Mouse (Mus musculus): ENCODE data around the gene Nfkbib. TPM values are rescaled to one million over a fixed set of nuclear protein-coding genes. Genes with fewer than 3 reads are reported as not detected.

The Nfkbib gene
- polyA plus RNA-seq, 1 experiment = 34.0 TPM

DNA sequence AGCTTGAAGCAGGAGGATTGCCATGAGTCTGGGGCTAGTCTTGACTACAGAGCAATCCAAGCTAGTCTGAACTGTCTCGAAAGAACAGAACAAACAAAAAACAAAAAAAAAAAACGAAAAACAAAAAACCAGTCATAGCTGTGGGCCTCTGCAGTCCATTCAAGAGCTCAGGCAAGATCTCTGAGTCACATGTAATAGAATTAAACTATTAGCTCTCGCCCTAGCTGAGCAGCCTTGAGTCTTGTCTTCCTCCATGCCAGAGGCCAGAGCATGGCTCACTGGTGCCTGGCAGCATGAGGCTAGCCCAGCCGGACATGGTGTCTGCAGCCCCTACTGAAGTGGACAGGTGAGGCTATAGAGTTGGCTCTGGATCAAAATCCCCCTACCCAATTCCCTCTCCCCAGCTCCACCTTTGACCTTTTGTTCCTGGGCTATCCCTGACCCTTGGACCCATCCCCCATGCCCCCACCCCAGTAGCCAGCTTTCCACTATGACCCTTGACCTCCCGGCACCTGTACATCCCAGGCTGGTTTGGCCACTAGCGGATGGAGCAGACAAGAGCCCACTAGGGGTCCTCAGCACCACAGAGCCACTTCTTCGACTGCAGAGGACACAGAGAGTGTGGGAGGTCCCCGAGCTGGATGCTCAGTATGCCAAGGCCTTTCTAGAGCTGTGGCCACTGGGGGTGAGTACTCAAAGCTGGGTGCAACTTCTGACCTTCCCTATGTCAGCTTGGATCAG is 22.9 kb upstream of the Nfkbib start:
- Histone ChIP-seq H3K27ac (ENCODE audit: insufficient read depth, low read length) (no peak overlapping the region), H3K4me3 (ENCODE audit: insufficient read depth, low read length) (no peak overlapping the region), H3K4me1 (ENCODE audit: control insufficient read depth, insufficient read depth, low read length) (no peaks in the 10 kb centered on the region)
- TF ChIP-seq CTCF (IDR thresholded peaks at IDR 0.05; ENCODE audit: extremely low read depth, insufficient read depth, low read length) (no peak), POLR2A (IDR thresholded peaks at IDR 0.05; ENCODE audit: extremely low read depth, insufficient read depth, low read length) (0 out of 2 replicates have a peak, but pooled peaks have one; percentile 14)

DNA sequence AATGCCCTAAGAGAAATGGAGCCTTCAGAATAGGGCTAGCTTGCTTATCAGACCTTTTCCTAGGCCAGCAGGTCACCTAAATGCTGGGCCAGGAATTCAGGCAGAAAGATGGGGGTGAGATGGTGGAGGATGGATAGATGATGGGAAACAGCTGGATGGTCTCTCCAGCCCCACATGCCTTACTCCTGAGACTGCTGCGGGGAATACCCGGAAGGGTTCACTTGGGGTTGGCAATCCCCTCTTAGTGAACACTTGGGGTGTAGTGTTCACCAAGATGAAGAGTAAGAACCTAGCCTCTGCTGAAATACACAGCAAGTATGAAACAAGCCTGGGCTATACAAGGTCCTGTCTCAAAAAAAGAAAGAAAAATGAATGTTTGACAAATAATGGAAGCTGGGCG is 21.9 kb upstream of the Nfkbib start:
- Histone ChIP-seq H3K4me1 (ENCODE audit: control insufficient read depth, insufficient read depth, low read length) (no peaks in the 10 kb centered on the region), H3K27ac (ENCODE audit: insufficient read depth, low read length) (no peak overlapping the region), H3K4me3 (ENCODE audit: insufficient read depth, low read length) (no peak overlapping the region)
- TF ChIP-seq POLR2A (IDR thresholded peaks at IDR 0.05; ENCODE audit: extremely low read depth, insufficient read depth, low read length) (no peak), CTCF (IDR thresholded peaks at IDR 0.05; ENCODE audit: extremely low read depth, insufficient read depth, low read length) (no peak)

DNA sequence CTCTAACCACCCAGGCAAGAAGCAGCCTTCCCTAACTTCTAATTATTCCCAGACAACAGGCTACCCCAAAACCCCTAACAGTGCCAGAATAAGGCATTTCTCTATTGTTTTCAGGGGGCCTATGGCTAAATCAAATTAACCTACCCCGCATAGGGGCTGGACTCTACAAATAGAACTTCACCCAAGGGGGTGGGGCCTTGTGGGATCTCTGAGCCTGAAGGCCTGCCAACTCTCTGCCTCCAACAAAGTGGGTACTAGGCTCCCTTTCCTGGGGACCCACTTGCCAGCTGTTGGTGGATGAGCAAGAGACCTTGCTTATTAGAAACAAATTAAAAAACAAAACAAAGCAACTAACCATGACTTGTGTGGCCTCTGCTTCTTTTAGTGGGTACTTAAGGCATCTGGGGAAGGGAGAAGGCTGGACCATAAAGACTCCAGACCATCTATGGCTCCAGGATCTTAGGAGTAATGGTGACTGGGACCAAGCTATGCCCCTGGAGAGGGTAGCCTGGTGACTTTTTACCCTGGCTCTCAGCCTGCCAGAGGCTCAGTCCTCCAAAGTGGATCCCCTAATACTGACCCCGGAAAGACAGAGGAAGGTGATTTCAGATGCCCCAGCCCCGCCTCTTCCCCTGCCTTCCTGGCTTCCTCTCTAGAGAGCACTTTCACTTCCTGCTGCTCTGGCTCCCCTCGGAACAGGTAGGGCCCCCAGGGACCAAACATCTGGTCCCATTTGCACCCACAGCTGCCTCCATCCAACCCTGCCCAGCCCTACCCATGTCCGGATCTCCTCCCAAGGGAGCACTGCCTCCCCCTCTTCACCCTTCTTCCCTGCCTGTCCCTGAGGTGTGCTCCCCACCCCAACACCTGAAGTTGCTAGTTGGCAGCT is 21.2 kb upstream of the Nfkbib start, which contains the start of gene Rinl:
TSS of gene Rinl (plus strand) at position 663 of the 889 bp plus-strand sequence.
- Histone ChIP-seq H3K27ac (ENCODE audit: insufficient read depth, low read length) (no peak within 1 kb of the TSS), H3K4me1 (ENCODE audit: control insufficient read depth, insufficient read depth, low read length) (no peaks in the 10 kb centered on the region), H3K4me3 (ENCODE audit: insufficient read depth, low read length) (no peak within 1 kb of the TSS)
- TF ChIP-seq CTCF (IDR thresholded peaks at IDR 0.05; ENCODE audit: extremely low read depth, insufficient read depth, low read length) (no peak), POLR2A (IDR thresholded peaks at IDR 0.05; ENCODE audit: extremely low read depth, insufficient read depth, low read length) (no peak)

- Histone ChIP-seq H3K27ac (ENCODE audit: insufficient read depth, low read length) (no peak overlapping the region), H3K4me1 (ENCODE audit: control insufficient read depth, insufficient read depth, low read length) (no peaks in the 10 kb centered on the region), H3K4me3 (ENCODE audit: insufficient read depth, low read length) (no peak overlapping the region)
- TF ChIP-seq CTCF (IDR thresholded peaks at IDR 0.05; ENCODE audit: extremely low read depth, insufficient read depth, low read length) (no peak), POLR2A (IDR thresholded peaks at IDR 0.05; ENCODE audit: extremely low read depth, insufficient read depth, low read length) (no peak)
These were observed 20.6 kb upstream of the Nfkbib start for GRCm38 (mm10) chr7:28787884-28788283.

- Histone ChIP-seq H3K4me1 (ENCODE audit: control insufficient read depth, insufficient read depth, low read length) (peaks cover 6% of the 10 kb centered on the region; the same call in 1 of the 2 replicates), H3K27ac (ENCODE audit: insufficient read depth, low read length) (no peak overlapping the region)
- TF ChIP-seq CTCF (IDR thresholded peaks at IDR 0.05; ENCODE audit: extremely low read depth, insufficient read depth, low read length) (no peak), POLR2A (IDR thresholded peaks at IDR 0.05; ENCODE audit: extremely low read depth, insufficient read depth, low read length) (no peak)
These were observed 17.8 kb upstream of the Nfkbib start for GRCm38 (mm10) chr7:28785161-28785560.

DNA sequence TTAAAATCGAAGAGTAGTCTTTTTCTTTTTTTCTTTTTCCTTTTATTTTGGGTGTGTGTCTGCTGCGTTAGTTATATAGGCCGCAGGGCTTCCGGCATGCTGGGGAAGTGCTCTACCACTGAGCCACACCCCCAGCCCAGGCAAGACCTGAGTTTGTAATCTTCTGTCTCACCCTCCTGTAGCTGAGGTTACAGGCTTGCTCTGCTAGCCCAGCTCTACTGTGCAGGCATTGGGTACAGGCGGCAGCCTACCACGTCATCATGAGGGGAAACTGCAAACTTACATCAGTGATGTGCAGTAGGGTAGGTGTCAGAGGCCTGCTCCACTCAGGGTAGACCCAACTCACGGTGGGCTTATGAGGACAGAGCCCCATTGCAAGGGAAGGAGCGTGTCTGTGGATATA is 13.9 kb upstream of the Nfkbib start:
- TF ChIP-seq POLR2A (IDR thresholded peaks at IDR 0.05; ENCODE audit: extremely low read depth, insufficient read depth, low read length) (no peak), CTCF (IDR thresholded peaks at IDR 0.05; ENCODE audit: extremely low read depth, insufficient read depth, low read length) (no peak)
- Histone ChIP-seq H3K27ac (ENCODE audit: insufficient read depth, low read length) (peak overlapping the region; percentile 78; the same call in 1 of the 2 replicates), H3K4me1 (ENCODE audit: control insufficient read depth, insufficient read depth, low read length) (peaks cover 6% of the 10 kb centered on the region; the same call in 1 of the 2 replicates), H3K4me3 (ENCODE audit: insufficient read depth, low read length) (no peak overlapping the region)

More at GRCm38 (mm10) chr7:28785161-28785560, 17.8 kb upstream of the Nfkbib start:
- H3K4me3 ChIP-seq (ENCODE audit: insufficient read depth, low read length) = no peak overlapping the region

- Histone ChIP-seq H3K4me1 (ENCODE audit: control insufficient read depth, insufficient read depth, low read length) (peaks cover 6% of the 10 kb centered on the region; the same call in 1 of the 2 replicates), H3K27ac (ENCODE audit: insufficient read depth, low read length) (peak overlapping the region; percentile 78; the same call in 1 of the 2 replicates), H3K4me3 (ENCODE audit: insufficient read depth, low read length) (no peak overlapping the region)
- TF ChIP-seq POLR2A (IDR thresholded peaks at IDR 0.05; ENCODE audit: extremely low read depth, insufficient read depth, low read length) (no peak), CTCF (IDR thresholded peaks at IDR 0.05; ENCODE audit: extremely low read depth, insufficient read depth, low read length) (no peak)
These were observed 13.5 kb upstream of the Nfkbib start for GRCm38 (mm10) chr7:28780857-28781256.

DNA sequence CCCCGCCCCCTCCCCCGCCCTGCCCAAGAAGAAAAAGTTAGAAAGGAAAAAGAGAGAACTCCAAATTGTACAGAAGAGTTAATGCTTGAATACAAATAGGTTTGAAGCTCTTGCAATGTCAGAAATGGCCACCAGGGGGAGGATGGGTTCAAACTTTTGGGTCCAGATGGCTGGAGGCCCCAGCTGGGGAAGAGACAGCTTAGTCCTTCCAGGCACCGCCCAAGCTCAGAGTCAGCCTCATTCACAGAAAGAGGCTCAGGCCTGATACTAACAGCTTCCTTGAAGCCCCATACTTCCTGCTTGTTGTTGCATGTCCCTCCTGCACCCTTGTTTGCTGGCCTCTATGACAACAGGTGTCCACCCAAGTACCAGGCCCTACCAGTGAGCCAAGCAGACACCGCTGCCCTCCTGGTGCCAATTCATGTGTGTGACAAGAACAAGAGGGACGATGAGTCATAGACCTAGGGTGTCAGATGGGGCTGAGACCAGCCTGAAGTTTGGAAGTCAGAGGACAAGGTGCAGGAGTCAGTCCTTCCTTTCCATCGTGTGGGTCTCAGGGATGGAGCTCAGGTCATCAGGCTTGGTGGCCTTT is 12.9 kb upstream of the Nfkbib start:
- peaks cover 6% of the 10 kb centered on the region; the same call in 1 of the 2 replicates for H3K4me1 ChIP-seq (ENCODE audit: control insufficient read depth, insufficient read depth, low read length)
- 0 out of 2 replicates have a peak overlapping the region, but pooled peaks have one; percentile 0 for H3K27ac ChIP-seq (ENCODE audit: insufficient read depth, low read length)
- TF ChIP-seq CTCF (IDR thresholded peaks at IDR 0.05; ENCODE audit: extremely low read depth, insufficient read depth, low read length) (peak; percentile 70), POLR2A (IDR thresholded peaks at IDR 0.05; ENCODE audit: extremely low read depth, insufficient read depth, low read length) (no peak)
- no peak overlapping the region for H3K4me3 ChIP-seq (ENCODE audit: insufficient read depth, low read length)

- no peak for TF ChIP-seq POLR2A (IDR thresholded peaks at IDR 0.05; ENCODE audit: extremely low read depth, insufficient read depth, low read length)
- no peak for TF ChIP-seq CTCF (IDR thresholded peaks at IDR 0.05; ENCODE audit: extremely low read depth, insufficient read depth, low read length)
- no peak overlapping the region for H3K27ac ChIP-seq (ENCODE audit: insufficient read depth, low read length)
- H3K4me3 ChIP-seq (ENCODE audit: insufficient read depth, low read length) = no peak overlapping the region
- peaks cover 6% of the 10 kb centered on the region; the same call in 1 of the 2 replicates for H3K4me1 ChIP-seq (ENCODE audit: control insufficient read depth, insufficient read depth, low read length)
These were observed 11.5 kb upstream of the Nfkbib start for GRCm38 (mm10) chr7:28778825-28779224.

Data from cortical plate, adult 2 months (tissue).